Mouse (Mus musculus): ENCODE measurements at regions not wholly inside any gene's neighbourhood (a gene's known extent, or its start where the extent isn't known, plus 50 kb on each side); places are given as distances from the start of the nearest gene placed in this dataset.
A peak's percentile ranks its signal among the peaks of the same experiment; 100 is the strongest.

GRCm38 (mm10) chr5:64599015-64599414, 204.2 kb upstream of the Klf3 start:
- H3K36me3 ChIP-seq (ENCODE audit: control insufficient read depth in 1 of 2, insufficient read depth in 2 of 2, low read length in 2 of 2) = peaks cover 0 to 27% of the 10 kb centered on the region in 2 experiments; a peak in 2 of 4 replicates
- TF ChIP-seq ZC3H11A (IDR thresholded peaks at IDR 0.05; ENCODE audit: low read depth, low read length) (no peak), SIN3A (IDR thresholded peaks at IDR 0.05; ENCODE audit: low read length) (no peak), E2F4 (IDR thresholded peaks at IDR 0.05; ENCODE audit: borderline replicate concordance, low read depth, low read length) (no peak), MYB (IDR thresholded peaks at IDR 0.05; ENCODE audit: low read depth, low read length) (no peak), POLR2AphosphoS5 (IDR thresholded peaks at IDR 0.05; ENCODE audit: borderline replicate concordance, low read depth, low read length) (no peak), TBP (IDR thresholded peaks at IDR 0.05; ENCODE audit: low read depth, low read length) (no peak), ZNF384 (IDR thresholded peaks at IDR 0.05; ENCODE audit: low read depth, low read length) (no peak), GATA1 (IDR thresholded peaks at IDR 0.05; ENCODE audit: low read depth, low read length) (no peak), SMC3 (IDR thresholded peaks at IDR 0.05; ENCODE audit: low read depth, low read length) (no peak), MAZ (IDR thresholded peaks at IDR 0.05; ENCODE audit: low read depth, low read length) (no peak)
- peaks cover 12 to 20% of the 10 kb centered on the region in 2 experiments for H3K4me1 ChIP-seq (ENCODE audit: control insufficient read depth in 1 of 2, insufficient read depth in 2 of 2, low read length in 2 of 2)
- no peak overlapping the region for H3K9ac ChIP-seq (ENCODE audit: control insufficient read depth, low read depth, low read length, poor library complexity, severe bottlenecking)
- no peaks in the 10 kb centered on the region for H3K9me3 ChIP-seq (replicated peaks; ENCODE audit: insufficient read depth, low read length)
- DNase-seq (ENCODE audit: low read depth, low spot score) = no peak
- no peaks in the 10 kb centered on the region; the same call in 1 of the 2 replicates for H3K79me2 ChIP-seq (ENCODE audit: control insufficient read depth, insufficient read depth, low read length, poor library complexity)
- H3K4me3 ChIP-seq (ENCODE audit: control insufficient read depth in 1 of 2, insufficient read depth in 1 of 2, low read depth in 2 of 2, low read length in 2 of 2) = no peak overlapping the region
- no peak overlapping the region for H3K27ac ChIP-seq (ENCODE audit: control insufficient read depth, low read depth, low read length)
- H3K27me3 ChIP-seq (ENCODE audit: control insufficient read depth in 1 of 2, insufficient read depth in 2 of 2, low read length in 2 of 2) = no peaks in the 10 kb centered on the region

- no peaks in the 10 kb centered on the region for H3K27me3 ChIP-seq (ENCODE audit: control insufficient read depth in 1 of 2, insufficient read depth in 2 of 2, low read length in 2 of 2)
- H3K27ac ChIP-seq (ENCODE audit: control insufficient read depth, low read depth, low read length) = peak overlapping the region; percentile 92
- H3K4me3 ChIP-seq (ENCODE audit: control insufficient read depth in 1 of 2, insufficient read depth in 1 of 2, low read depth in 2 of 2, low read length in 2 of 2) = peak overlapping the region; percentile 24 to 47
- no peaks in the 10 kb centered on the region; the same call in 1 of the 2 replicates for H3K79me2 ChIP-seq (ENCODE audit: control insufficient read depth, insufficient read depth, low read length, poor library complexity)
- no peaks in the 10 kb centered on the region for H3K9me3 ChIP-seq (replicated peaks; ENCODE audit: insufficient read depth, low read length)
- peak; percentile 84 for DNase-seq (ENCODE audit: low read depth, low spot score)
- peaks cover 12 to 20% of the 10 kb centered on the region in 2 experiments for H3K4me1 ChIP-seq (ENCODE audit: control insufficient read depth in 1 of 2, insufficient read depth in 2 of 2, low read length in 2 of 2)
- H3K36me3 ChIP-seq (ENCODE audit: control insufficient read depth in 1 of 2, insufficient read depth in 2 of 2, low read length in 2 of 2) = peaks cover 0 to 27% of the 10 kb centered on the region in 2 experiments; a peak in 2 of 4 replicates
- H3K9ac ChIP-seq (ENCODE audit: control insufficient read depth, low read depth, low read length, poor library complexity, severe bottlenecking) = peak overlapping the region; percentile 61
- TF ChIP-seq GATA1 (IDR thresholded peaks at IDR 0.05; ENCODE audit: low read depth, low read length) (no peak), USF1 (IDR thresholded peaks at IDR 0.05; ENCODE audit: low read depth, low read length) (no peak), SMC3 (IDR thresholded peaks at IDR 0.05; ENCODE audit: low read depth, low read length) (no peak), NRF1 (IDR thresholded peaks at IDR 0.05; ENCODE audit: insufficient read depth, low read depth, low read length, poor library complexity, severe bottlenecking) (no peak), MAX (IDR thresholded peaks at IDR 0.05; ENCODE audit: low read length) (0 out of 2 replicates have a peak, but pooled peaks have one; percentile 16), POLR2A (IDR thresholded peaks at IDR 0.05; ENCODE audit: control insufficient read depth in 1 of 2, insufficient read depth in 1 of 2, low read depth in 1 of 2, low read length in 2 of 2, poor library complexity in 1 of 2) (peak in 1 of 2 experiments; percentile 40; a peak in 1 of 4 replicates), TBP (IDR thresholded peaks at IDR 0.05; ENCODE audit: low read depth, low read length) (peak; percentile 68), JUND (IDR thresholded peaks at IDR 0.05; ENCODE audit: low read depth, low read length) (no peak), ZNF384 (IDR thresholded peaks at IDR 0.05; ENCODE audit: low read depth, low read length) (no peak), POLR2AphosphoS2 (IDR thresholded peaks at IDR 0.05; ENCODE audit: low read length) (no peak), MYC (IDR thresholded peaks at IDR 0.05; ENCODE audit: low read depth, low read length) (no peak), TCF12 (IDR thresholded peaks at IDR 0.05; ENCODE audit: low read depth, low read length) (no peak; the same call in 1 of the 2 replicates), MYB (IDR thresholded peaks at IDR 0.05; ENCODE audit: low read depth, low read length) (0 out of 2 replicates have a peak, but pooled peaks have one; percentile 24), TAL1 (IDR thresholded peaks at IDR 0.05; ENCODE audit: low read length) (no peak), ZKSCAN1 (IDR thresholded peaks at IDR 0.05; ENCODE audit: low read depth, low read length) (no peak), MEF2A (IDR thresholded peaks at IDR 0.05; ENCODE audit: extremely low read depth, insufficient replicate concordance, low read depth, low read length, poor library complexity, severe bottlenecking) (no peak), RCOR1 (IDR thresholded peaks at IDR 0.05; ENCODE audit: low read depth, low read length) (no peak), NELFE (IDR thresholded peaks at IDR 0.05; ENCODE audit: low read depth, low read length) (peak; percentile 35; the same call in 1 of the 2 replicates), MXI1 (IDR thresholded peaks at IDR 0.05; ENCODE audit: low read depth, low read length) (no peak), CTCF (IDR thresholded peaks at IDR 0.05 in 2 of 3, conservative IDR thresholded peaks at IDR 0.05 in 1 of 3; ENCODE audit: control insufficient read depth in 1 of 3, insufficient read depth in 1 of 3, low read depth in 2 of 3, low read length in 3 of 3, poor library complexity in 1 of 3, severe bottlenecking in 1 of 3) (no peak), EP300 (IDR thresholded peaks at IDR 0.05; ENCODE audit: low read depth in 1 of 2, low read length in 2 of 2) (no peak), ETS1 (IDR thresholded peaks at IDR 0.05; ENCODE audit: low read depth, low read length) (peak; percentile 32; the same call in 1 of the 2 replicates), HCFC1 (IDR thresholded peaks at IDR 0.05; ENCODE audit: low read depth, low read length) (0 out of 2 replicates have a peak, but pooled peaks have one; percentile 28), ELF1 (IDR thresholded peaks at IDR 0.05; ENCODE audit: low read depth, low read length) (peak; percentile 76), MAZ (IDR thresholded peaks at IDR 0.05; ENCODE audit: low read depth, low read length) (no peak), SIN3A (IDR thresholded peaks at IDR 0.05; ENCODE audit: low read length) (peak; percentile 62; the same call in 1 of the 2 replicates), MAFK (IDR thresholded peaks at IDR 0.05; ENCODE audit: borderline replicate concordance, low read depth, low read length) (no peak)
These were observed 203.3 kb upstream of the Klf3 start for GRCm38 (mm10) chr5:64599865-64600288.

Data from MEL (cell line).